Mouse (Mus musculus) right cerebral cortex, adult 18-20 months (tissue): ENCODE results near the gene Cd3d.

Experiments used
- DNase-seq: peaks from one replicate; pipeline ENCODE4 v3.0.0; 2022; ENCODE audit warnings: mixed read lengths

Cd3d gene

GRCm38 (mm10) chr9:44994962-44995361 lies 13.4 kb downstream of the Cd3d start:
- no peak for DNase-seq

DNA sequence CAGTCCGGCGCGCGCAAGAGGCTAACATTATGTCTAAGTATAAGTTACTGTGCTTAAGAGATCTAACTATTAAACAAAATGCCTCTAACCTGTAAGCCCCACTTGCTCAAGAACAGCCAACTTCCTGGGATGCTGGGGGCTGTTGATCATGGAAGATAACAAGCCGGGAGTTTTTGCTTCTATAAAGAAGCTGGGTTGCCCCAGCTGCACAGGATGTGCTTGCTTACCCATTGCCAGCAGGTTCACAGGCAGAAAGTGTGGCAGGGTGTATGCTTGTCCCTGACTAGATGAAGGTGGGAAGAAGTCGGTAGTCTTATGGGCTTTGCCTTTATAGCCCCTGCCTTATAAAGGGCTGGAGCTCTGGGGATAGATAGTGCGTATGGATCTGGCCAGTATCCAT lies 15.0 kb downstream of the Cd3d start:
- DNase-seq = no peak

- no peak for DNase-seq
Observed at GRCm38 (mm10) chr9:44998138-44998537, 16.6 kb downstream of the Cd3d start.

GRCm38 (mm10) chr9:44999171-44999570 lies 17.6 kb downstream of the Cd3d start:
- DNase-seq = peak; percentile 16

- no peak for DNase-seq
Observed at GRCm38 (mm10) chr9:44999776-45000175, 18.2 kb downstream of the Cd3d start.

DNA sequence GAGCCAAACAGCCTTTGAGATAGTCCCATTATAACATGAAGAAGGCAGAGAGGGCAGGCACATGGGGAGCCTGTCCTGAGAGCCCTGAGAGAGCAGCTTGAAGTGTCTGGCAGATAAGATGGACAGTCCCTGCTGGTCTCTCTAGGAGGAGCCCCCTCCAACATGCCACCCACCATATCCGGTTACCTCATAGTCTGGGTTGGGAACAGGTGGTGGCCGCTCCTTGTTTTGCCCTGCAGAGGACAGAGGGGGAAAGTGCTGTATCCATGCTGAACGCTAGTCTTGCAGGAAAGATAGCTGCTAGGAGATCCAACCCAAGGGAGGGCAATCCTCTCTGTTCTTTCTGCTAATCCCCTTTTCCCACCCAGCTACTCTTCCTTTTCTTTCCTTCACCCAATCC lies 18.7 kb downstream of the Cd3d start:
- no peak for DNase-seq

GRCm38 (mm10) chr9:45007404-45007803 lies 25.8 kb downstream of the Cd3d start:
- DNase-seq = no peak

DNA sequence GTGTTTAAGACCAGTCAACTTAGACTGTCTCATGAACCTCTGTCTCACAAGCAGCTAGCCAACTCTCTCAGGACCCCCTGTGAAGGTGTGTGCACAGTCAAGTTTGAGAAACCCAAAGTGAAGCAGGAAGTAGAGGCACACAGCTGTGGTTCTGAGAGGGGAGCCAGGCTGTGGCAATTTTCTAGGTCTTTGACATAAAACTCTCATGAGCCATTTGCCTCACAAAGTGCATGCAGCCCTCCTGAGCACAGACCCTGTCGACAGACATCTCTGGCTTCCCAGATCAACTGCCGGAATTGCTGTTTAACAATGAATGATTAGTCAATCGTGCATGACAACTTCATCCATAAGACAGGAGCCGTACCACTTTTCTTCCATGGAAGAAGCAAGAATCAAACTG lies 26.8 kb downstream of the Cd3d start:
- DNase-seq = no peak

GRCm38 (mm10) chr9:45009180-45010078 lies 27.8 kb downstream of the Cd3d start, which contains the start of gene Cd3e:
Gene Cd3e (minus strand): TSS chr9:45009627.
- no peak for DNase-seq

- no peak for DNase-seq
Observed at GRCm38 (mm10) chr9:45010461-45010860, 28.9 kb downstream of the Cd3d start.

DNA sequence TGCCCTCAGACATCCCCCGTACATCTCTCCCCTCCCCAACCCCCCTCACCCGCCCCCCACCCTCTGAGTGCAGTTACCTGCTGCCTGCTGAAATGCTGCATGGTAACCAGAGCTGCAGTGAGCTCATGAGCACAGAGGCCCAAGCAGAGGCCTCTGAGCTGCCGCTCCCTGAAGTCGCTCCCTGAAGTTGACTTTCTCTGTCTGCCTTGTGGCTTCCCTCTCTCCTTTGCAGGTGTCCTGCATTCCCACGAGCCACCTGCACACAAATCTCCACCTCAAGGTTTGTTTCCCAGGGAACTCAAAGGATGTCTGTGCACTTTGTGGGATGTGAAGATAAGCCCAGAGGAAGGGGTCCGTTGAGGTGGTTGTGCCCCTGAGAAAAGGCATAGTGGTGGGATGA lies 29.7 kb downstream of the Cd3d start:
- no peak for DNase-seq

GRCm38 (mm10) chr9:45014879-45015278 lies 33.3 kb downstream of the Cd3d start:
- no peak for DNase-seq

- no peak for DNase-seq
Observed at GRCm38 (mm10) chr9:45015841-45016240, 34.3 kb downstream of the Cd3d start.

GRCm38 (mm10) chr9:45018031-45018430 lies 36.4 kb downstream of the Cd3d start:
- peak; percentile 20 for DNase-seq

DNA sequence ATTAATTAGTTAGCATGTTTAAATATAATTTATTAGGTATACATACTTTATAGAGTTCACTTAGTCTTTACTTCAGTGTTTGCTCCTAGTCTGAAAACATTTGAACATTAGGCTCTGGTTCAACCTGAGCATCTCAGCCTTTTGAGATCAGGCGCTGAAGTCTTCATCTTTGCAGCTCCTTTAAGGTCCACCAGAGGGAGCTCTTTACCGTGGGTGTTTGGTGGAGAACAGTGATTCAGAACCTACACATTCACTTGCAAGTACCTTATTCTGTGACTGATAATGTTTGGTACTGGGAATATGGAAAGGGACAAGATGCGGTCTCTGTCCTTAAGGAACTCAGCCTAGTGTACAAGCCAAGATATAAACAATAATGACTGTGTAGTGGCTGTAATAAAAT lies 41.2 kb downstream of the Cd3d start:
- peak; percentile 51 for DNase-seq

DNA sequence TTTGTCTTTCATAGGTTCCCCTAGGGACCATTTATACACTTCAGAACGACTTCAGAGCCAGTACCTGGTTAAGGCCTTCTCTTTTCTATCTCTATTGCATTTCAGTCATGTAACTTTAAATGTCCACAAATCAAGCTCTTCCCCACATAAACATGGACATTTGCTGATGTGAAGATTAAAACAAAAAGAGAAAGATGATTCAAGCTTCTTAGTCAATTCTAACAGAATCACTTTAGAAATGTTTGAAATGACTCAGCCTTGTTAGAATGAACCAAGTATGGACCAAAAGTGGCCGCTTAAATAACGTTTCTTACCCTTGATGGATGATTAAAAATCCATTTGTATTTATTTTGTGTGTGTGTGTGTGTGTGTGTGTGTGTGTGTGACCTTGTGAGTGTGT lies 42.1 kb downstream of the Cd3d start:
- no peak for DNase-seq

DNA sequence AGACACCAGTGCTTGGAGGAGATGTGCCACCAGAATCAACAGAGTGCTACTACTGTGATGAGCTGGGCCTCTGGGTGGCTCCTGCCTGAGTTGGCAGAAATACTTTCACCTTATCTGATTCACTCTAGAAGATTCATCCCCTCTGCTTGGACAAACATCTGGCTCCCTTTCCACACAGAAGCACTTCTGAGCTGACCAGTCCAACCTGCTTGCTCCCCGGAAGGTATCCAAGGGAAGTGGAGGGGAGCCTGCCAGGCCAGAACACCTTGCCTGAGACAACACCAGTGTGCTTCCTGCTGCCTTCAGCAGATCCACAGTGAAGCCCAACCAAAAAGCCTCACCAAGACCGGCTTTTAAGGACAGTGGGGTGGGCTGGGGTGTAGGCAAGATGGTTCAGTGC lies 42.6 kb downstream of the Cd3d start:
- no peak for DNase-seq

DNA sequence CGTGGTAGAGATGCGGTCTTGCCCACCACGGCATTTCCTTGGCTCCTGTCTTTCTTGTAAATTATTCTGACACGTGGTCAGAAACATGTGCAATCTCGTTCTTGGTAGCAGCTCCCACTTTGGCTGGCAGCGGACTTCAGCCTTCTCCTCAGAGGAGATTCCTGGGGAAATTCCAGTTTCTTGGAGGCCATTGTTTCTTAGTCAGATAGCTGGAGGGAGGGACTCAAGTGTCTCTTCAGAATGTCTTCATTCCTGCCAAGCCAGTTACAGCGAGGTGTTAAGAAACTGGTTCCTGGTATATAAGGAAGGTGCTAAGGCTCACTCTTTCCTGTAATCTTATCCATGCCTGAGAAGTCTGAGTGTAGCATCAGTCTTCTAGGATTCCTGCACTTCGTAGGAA lies 45.8 kb downstream of the Cd3d start:
- DNase-seq = no peak

GRCm38 (mm10) chr9:45030341-45030740 lies 48.8 kb downstream of the Cd3d start:
- DNase-seq = no peak

- no peak for DNase-seq
Observed at GRCm38 (mm10) chr9:45032261-45032660, 50.7 kb downstream of the Cd3d start.

GRCm38 (mm10) chr9:45034526-45034925 lies 52.9 kb downstream of the Cd3d start:
- no peak for DNase-seq
